Mouse (Mus musculus) spleen, adult 2 months (tissue): ENCODE measurements around the gene Tmem39b.

Experiments
- CTCF ChIP-seq: fragments of 200-500 bp; IDR thresholded peaks from 2 replicates; pipeline ENCODE4 v1.5.1; 2011; ENCODE audit warnings: mild to moderate bottlenecking, inconsistent platforms; ENCODE audit not compliant: insufficient read depth, insufficient read length, insufficient replicate concordance; ENCODE audit errors: extremely low read depth
- POLR2A ChIP-seq: fragments of 200-500 bp; IDR thresholded peaks from 2 replicates; pipeline ENCODE4 v1.6.1; 2011; ENCODE audit warnings: low read depth, low read length, inconsistent platforms

GRCm38 (mm10) chr4:129671491-129672082, 25.1 kb downstream of the Tmem39b start:
- no peak for TF ChIP-seq POLR2A
- TF ChIP-seq CTCF = peak; percentile 44; the same call in 1 of the 2 replicates
